Mouse (Mus musculus) erythroblast, embryonic 14.5 days (primary cell): ENCODE data around the gene Hmg20b.

ENCODE experiments used
- GATA1 ChIP-seq: IDR thresholded peaks from 2 replicates; pipeline ENCODE4 v1.6.1; 2012; ENCODE audit warnings: low read length, inconsistent platforms, mixed read lengths
- TAL1 ChIP-seq: IDR thresholded peaks from 3 replicates; pipeline ENCODE4 v1.6.1; 2012; ENCODE audit warnings: low read length, inconsistent platforms, mixed read lengths

GRCm38 (mm10) chr10:81385603-81386306, 35.5 kb upstream of the Hmg20b start:
- no peak for TF ChIP-seq GATA1
- TF ChIP-seq TAL1, result no peak
